Mouse (Mus musculus) heart, adult 11 months (tissue): ENCODE results near the gene B4galnt3.

ENCODE experiments used
- DNase-seq: peaks from one replicate; pipeline ENCODE4 v3.0.0; 2022

The B4galnt3 gene

DNA sequence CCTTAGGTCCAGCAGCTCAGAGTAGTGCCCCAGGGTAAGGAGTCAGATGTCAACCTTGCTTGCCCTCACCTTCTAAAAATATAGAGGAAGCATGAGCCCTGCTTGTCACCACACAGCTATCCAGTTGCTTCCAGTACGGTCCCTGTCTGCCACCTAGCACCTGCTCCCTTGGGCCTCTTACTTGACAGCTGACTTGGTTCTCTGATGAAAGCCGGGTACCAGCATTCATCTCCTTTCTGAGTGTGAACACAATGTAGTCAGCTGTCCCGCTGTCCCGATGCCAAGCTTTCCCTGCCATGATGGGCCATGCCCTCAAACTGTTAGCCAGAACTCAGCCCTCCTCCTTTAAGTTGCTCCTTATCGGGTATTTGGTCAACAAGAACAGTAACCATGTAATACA is 112.2 kb downstream of the B4galnt3 start:
- DNase-seq, result peak; percentile 98

DNA sequence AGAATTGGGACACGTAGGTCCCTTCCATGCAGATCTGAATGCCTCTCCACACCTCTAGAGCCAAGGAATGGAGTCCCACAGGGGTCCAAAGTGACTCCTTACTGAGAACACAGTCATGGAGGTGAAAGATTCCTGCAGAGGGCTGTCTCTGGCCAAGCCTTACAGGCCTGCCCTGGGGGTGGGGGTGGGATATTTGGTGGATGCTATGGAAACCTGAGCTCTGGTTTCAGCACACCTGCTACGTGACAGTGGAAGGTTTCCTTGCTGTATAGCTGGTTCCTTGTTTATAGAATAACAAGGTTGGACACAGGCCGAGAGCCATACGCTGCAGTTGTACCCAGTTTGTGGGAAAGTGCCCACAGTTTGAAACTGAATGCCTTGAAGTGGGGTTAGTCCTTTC is 113.9 kb downstream of the B4galnt3 start:
- no peak for DNase-seq

DNA sequence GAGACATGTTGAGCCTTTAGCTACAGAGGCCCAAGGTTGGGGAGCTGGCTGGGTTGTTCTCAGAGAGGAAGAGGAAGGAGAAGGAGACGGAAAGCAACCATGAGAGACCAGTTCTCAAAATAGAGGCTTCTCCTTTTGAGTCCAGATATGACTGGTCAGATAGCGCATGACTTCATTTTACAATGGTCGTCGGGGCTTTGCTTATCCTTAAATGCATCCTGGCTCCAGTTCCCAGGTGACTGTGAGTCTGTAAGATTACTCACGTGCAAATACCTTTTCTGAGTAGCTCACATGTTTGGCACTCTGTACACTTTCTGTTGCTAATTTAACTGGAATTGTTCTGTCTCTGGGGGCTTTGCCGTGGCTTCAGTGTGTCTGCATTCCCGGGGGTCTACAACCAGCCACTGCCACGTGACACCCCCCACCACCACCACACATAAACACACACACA is 114.6 kb downstream of the B4galnt3 start:
- DNase-seq, result no peak

DNA sequence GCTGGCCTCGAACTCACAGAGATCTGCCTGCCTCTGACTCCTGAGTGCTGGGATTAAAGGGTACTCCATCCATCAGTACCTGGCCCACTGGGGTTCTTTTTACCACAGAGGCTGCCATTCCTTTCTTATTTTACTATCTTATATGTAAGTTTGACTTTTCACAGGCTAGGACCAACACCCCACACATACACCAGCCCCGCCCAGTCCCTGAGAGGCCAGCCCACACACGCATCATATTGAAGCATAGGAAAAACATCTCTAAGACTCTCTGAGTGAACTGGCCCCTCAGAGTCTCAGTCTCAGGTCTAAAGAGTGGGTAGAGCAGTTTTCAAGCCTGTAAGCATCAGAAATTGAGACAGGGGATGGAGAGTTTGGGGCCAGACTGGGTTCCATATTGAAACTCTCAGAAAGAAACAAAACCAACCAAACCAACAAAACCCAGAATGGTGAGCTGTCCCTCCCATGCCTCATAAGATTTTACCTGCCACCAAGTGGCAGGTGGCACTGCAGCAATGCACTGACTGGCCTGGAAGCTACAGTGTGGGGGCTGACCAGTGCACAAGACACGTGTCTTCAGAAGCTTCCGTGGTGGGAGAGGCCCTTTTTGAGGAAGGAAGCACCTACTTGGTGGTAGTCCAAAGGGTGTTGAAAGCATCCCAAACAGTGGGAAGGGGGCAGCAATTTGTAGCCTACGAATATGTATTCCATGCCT is 115.2 kb downstream of the B4galnt3 start:
- DNase-seq, result no peak

DNA sequence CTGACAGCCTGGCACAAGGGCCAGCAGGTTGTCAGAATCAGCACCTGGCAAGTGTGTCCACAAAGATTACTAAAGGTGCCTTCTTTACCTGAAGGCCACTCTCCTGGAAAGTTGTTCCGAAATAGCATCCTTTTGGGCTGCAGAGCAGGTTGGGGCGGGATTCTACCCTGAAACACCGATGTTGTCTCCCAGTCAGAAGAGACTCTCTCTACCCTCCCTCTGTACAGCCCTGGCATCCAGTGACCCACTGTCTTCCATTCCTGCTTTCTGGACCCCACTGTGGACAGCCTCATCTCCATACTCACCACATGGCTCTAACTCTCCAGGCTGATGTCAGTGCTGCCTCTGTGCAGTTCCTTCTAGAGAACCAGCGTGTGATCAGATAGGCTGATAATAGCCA is 118.7 kb downstream of the B4galnt3 start:
- DNase-seq, result peak; percentile 91

DNA sequence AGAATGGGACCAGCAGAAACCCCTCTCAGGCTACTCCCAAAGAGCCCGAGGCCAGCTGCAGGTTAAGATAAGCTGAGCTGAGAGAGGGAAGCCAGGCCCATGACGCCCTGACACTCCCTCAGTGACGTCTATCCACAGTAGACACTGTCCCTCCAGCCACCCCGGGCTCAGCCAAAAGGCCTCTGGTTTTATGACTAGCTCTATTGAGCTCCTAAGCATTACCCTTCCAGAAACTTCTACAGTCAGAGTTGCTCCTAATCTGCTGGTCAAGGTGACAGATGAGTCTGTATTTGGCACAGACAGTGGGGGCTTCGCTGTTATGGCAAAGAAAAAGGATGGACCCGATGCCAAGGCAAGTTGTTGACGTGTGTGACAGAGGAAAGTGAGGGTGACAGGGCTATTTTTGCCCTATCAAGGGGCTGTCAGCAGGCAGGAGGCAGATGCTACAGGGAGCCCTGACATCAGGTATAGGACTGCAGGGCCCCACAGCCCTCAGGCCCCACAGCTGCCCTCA is 119.7 kb downstream of the B4galnt3 start:
- DNase-seq, result peak; percentile 99

DNA sequence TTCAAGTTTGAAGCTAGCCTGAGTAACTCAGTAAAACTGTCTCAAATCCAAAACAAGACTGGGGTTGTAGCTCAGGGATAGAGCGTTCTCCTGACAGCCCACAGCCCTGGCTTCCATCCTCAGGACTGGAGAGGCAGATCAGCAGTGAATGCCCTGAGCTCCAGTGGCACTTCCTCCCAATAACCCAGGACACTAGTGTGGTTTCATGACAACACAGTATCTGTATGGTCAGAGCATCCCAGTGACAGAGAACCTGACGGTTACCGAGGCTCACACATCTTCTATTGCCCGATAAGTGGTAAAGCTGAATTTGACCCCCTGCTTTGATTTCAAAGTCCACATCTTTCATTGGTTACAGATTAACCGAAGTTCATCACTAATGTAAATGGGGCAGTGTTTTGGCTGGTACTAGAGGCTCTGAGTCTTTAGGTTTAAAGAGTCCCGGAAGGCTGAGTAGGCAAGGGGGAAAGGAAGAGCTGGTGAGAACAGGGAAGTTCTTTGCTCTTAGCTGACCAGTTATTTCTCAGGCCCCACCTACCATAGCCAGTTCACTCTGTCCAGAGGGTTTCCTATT is 120.2 kb downstream of the B4galnt3 start:
- peak; percentile 93 for DNase-seq

DNA sequence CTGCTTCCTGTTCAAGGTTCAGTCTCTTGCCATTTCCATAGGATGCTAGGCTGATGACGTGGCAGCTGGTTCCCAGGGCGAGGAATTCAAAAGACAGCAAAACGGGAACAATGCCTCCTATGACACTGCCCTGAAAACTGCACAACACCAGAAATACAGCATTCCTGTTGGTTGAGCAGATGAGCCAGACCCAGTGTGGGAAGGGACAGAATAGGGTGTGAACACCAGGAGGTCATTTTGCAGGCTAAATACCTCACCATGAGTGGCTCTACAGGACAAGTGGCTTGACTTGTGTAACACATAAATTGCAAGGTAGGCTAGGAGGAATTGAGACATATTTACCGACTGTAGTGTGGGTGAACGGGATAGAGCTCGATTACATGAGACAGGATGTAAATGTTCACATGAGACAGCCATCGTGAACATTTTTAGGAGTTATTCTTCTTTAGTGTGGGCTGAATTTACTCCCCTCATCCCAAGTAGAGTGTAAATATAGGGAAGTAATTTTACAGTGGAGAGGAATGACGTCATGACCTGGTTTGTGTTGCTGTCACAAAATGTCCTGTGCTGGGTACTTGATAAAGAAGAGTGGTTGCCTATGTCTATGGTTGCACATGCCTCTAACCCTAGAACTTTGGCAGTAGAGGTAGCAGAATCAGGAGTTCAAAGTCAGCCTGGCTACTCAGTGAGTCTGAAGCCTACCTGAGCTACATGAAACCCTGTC is 121.9 kb downstream of the B4galnt3 start:
- DNase-seq, result peak; percentile 89

DNA sequence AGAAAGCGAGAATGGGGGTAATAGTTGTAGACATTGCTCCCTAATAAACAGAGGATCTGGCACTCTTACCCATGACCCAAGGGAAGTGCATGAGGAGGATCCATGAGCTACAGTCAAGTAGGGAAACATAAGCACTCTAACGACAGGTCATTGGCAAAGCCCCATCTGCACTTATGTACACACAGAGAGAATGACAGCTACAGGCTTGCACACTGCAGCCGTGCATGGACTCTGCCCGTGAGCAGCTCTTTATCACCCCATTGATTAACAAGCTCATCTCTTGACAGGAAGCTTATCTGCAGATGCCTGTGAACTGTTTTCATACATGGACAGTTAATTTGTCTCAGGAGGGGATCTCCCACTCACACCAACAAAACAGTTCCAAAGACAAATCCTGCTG is 126.8 kb downstream of the B4galnt3 start:
- no peak for DNase-seq

DNA sequence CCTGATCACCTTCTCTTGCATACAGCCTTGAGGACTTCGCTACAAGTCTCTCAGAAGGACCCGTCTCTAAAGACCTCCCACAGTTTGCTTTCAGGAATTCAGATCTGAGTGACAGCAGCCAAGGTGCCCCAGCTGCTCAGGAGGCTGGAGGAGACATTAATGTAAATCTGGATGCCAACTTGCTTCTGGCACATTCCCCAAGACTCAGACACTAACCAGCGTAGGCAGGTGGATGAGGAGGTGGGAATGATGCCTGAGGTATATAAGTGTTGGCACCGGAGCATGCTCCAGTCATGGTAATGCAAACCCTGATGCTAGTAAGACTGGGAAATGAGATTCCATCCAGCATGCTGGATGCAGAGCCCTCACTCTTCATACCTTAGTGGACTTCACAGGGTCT is 129.6 kb downstream of the B4galnt3 start:
- no peak for DNase-seq

DNA sequence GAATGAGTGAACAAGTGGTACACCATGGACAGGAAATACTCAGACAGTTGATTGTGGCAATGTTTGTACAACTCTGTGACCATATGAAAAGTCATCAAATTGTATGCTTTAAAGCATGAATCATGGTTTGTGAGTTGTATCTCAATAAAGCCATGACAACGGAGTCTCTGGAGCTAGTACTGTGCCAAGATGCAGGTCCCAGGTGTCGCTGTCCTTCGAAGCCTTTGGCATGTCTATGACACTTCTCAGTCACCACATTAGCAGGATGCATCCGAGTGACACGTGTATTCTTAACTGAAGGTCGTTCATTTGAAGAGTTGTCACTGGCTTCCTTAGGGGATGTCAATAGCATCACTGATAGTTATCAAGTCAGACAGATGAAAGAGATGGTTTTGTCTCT is 131.4 kb downstream of the B4galnt3 start:
- DNase-seq, result no peak

DNA sequence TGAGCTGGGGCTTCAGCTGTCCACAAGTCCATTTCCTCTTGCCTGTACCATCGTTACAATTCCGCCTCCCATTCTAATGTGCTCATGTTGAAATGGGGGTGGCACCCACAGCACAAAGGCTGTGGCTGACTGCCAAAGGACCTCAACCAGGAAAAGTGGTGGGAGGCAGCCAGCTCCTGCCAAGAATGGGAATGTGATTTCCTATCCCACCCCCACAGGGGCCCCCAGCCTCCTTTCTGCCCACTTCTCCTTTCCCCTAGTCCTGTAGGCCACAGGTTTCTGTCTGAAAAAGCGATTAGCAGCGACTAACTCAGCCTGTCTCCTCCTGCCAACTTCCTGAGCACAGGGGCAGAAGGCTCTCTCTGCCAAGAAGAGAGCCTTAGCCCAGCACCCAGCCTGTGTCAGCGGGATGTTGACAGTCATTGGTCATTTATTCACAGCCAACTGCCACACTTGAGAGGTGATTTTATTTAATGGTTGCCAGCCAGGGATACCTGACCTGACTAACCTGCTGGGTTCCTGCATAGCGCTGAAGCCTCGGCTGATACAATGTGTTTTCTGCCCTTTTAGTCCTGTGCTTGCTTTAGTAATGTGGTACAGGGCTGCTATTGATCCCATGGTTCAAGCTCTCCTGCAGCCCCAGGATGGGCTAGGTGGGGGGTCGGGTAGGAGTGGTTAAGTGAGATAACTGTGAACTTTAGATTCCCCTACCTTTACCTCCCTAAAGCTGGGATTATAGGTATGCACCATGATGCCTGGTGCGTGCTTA is 135.0 kb downstream of the B4galnt3 start:
- DNase-seq, result peak; percentile 97

DNA sequence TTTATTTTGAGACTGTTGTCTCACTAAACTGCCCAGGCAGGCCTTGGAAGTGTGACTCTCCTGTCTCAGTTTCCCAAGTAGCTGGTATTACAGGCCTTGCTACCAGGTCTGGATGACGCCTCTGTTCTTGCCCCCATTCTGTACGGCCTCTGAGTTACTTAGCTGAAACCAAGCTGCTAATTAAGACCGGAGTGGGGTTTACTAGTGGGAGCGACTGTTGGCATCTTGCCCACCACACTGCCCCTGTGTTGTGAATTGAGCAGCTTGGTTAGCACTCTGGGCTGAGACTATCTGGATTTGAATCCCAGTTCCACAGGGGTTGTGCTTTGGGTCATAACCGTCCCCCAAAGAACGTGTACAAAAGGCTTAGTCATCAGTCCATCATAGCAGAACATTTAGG is 136.9 kb downstream of the B4galnt3 start:
- peak; percentile 81 for DNase-seq

DNA sequence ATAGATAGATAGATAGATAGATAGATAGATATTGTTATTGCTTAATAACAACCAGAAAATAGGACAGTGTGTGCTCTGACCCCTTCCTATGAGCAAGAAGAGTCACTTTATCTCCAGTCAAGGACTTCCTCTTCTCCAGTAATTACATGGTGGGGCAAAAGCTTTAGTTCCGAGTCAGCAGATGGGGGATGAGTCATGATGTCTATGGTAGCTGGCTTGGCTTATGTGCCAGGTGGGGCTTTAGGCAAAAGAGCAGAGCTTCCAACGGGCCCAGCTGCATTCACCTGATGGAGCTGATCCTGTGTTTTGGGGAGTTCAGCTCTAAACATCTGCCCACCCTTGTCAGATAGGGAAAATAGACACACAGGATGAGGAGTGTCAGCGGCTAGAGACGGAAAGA is 138.8 kb downstream of the B4galnt3 start:
- peak; percentile 94 for DNase-seq

DNA sequence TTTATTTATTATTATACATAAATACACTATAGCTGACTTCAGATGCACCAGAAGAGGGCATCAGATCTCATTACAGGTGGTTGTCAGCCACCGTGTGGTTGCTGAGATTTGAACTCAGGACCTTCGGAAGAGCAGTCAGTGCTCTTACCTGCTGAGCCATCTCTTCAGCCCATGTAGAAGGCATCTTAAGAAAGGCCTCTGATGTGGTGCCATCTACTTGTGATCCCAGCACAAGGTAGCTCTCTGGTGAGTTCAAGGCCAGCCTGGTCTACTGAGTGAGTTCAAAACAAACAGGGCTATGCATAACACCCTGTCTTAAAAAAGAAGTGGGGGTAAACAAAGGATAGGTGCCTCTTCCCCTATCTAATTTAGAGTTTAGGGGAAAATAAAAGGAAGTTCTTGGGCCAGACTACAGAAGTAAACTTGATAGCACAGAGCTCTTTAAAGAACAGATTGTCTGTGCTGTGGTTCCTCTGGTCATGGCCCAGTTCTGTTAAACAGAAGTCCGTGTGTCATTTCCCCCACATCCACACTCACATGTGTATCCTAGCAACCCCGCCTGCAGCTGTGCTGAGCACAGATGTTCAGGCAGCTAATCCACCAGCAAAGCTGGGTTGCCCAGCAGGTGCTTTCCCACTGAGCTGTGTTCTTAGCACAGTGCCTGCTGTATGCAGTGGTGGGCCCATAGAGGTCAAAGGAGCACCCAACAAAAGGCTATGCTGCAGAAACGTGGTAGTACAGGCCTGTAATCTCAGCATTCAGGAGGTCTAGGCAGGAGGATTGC is 139.6 kb downstream of the B4galnt3 start:
- DNase-seq, result peak; percentile 98
